18 mouse cellular contexts compared by ENCODE assay signal in genomic region chr16:6885617-6886016, GRCm38 (mm10).
"Had no signal": no experiment of that assay in that cellular context is flagged by ENCODE, and none has a peak within 500 bp of the region (broad histone marks: within the 10 kb centered on the region; RNA-seq: fewer than 3 reads in every experiment).

No protein-coding gene starts in this region.

- H3K36me3 ChIP-seq: limb, embryonic 12.5 days; liver, embryonic 13.5 days; midbrain, embryonic 15.5 days; neural tube, embryonic 12.5 days had no signal

- H3K9ac ChIP-seq: limb, embryonic 12.5 days; liver, embryonic 13.5 days; liver, postnatal 0 days; midbrain, embryonic 15.5 days; neural tube, embryonic 12.5 days had no signal

- H3K27ac ChIP-seq: kidney, postnatal 0 days; limb, embryonic 12.5 days; liver, embryonic 13.5 days; midbrain, embryonic 15.5 days; neural tube, embryonic 12.5 days had no signal

- H3K4me3 ChIP-seq: limb, embryonic 12.5 days; liver, embryonic 13.5 days; midbrain, embryonic 15.5 days; neural tube, embryonic 12.5 days had no signal

- H3K4me1 ChIP-seq: liver, embryonic 13.5 days had no signal

- H3K9me3 ChIP-seq: limb, embryonic 12.5 days; liver, embryonic 13.5 days; midbrain, embryonic 15.5 days; neural tube, embryonic 12.5 days had no signal

- H3K4me2 ChIP-seq: limb, embryonic 12.5 days; liver, embryonic 13.5 days; midbrain, embryonic 15.5 days; neural tube, embryonic 12.5 days had no signal

- H3K27me3 ChIP-seq: limb, embryonic 12.5 days; liver, embryonic 13.5 days; midbrain, embryonic 15.5 days; neural tube, embryonic 12.5 days had no signal

- ATAC-seq: inflammation-experienced regulatory T-cells, adult 6 months; intestine, postnatal 0 days; liver, postnatal 0 days; midbrain, embryonic 15.5 days had no signal

- DNase-seq: kidney, adult 8-10 months; kidney, postnatal 36 days; layer of hippocampus, adult 9-11 months; layer of hippocampus, postnatal 36 days; liver; liver, embryonic 13.5 days; liver, postnatal 0 days; retina, postnatal 1 day; right cerebral cortex, postnatal 4 days; spleen, adult 18-20 months; thymus, adult 18-20 months; thymus, postnatal 36 days had no signal
